Mouse (Mus musculus): Measurements from ENCODE around the gene Rprd1b.

DNA sequence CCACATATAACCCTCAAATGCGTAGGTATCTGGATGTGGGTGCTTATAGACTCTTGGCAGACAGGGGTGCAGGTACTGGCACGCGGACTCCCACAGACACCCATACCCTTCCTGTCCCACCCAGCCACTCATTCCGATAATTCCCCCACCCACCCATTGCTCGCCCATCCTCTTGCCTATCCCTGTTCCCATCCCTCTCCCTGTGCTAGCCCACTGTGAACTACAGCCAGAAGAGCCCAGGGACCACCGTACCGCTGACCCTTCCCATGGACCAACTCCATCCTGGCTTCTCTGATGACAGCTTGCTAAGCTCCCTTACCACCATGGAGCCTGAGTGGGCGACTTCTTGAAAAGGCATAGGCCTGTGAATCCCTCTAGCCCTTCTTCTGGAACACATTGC, 118.7 kb downstream of the Rprd1b start:
- TF ChIP-seq POLR2A (IDR thresholded peaks at IDR 0.05; ENCODE audit: low read depth, low read length) (no peak), CTCF (IDR thresholded peaks at IDR 0.05; ENCODE audit: borderline replicate concordance, insufficient read depth, low read length) (no peak)
